Mouse (Mus musculus) C2C12 (cell line): ENCODE data around the gene Cd37.

Source experiments
- CEBPB ChIP-seq: IDR thresholded peaks from one replicate; pipeline ENCODE4 v1.6.1; 2011; ENCODE audit warnings: low read depth, mild to moderate bottlenecking, control low read depth, moderate library complexity
- CTCF ChIP-seq: IDR thresholded peaks from one replicate; pipeline ENCODE4 v1.5.1; 2011; ENCODE audit not compliant: control insufficient read depth, insufficient read depth, insufficient read length
- FOSL1 ChIP-seq: IDR thresholded peaks from one replicate; pipeline ENCODE4 v1.8.0; 2011; ENCODE audit warnings: mild to moderate bottlenecking, low read length; ENCODE audit not compliant: poor library complexity, insufficient read depth, severe bottlenecking
- MAX ChIP-seq: IDR thresholded peaks from one replicate; pipeline ENCODE4 v1.6.1; 2011; ENCODE audit warnings: mild to moderate bottlenecking, control low read depth
- MYOG ChIP-seq: IDR thresholded peaks from one replicate; pipeline ENCODE4 v1.6.1; 2011; ENCODE audit not compliant: control insufficient read depth, insufficient read length; ENCODE audit errors: extremely low read depth
- USF1 ChIP-seq: IDR thresholded peaks from one replicate; pipeline ENCODE4 v1.6.1; 2011; ENCODE audit warnings: low read depth, mild to moderate bottlenecking, control low read depth, moderate library complexity

DNA sequence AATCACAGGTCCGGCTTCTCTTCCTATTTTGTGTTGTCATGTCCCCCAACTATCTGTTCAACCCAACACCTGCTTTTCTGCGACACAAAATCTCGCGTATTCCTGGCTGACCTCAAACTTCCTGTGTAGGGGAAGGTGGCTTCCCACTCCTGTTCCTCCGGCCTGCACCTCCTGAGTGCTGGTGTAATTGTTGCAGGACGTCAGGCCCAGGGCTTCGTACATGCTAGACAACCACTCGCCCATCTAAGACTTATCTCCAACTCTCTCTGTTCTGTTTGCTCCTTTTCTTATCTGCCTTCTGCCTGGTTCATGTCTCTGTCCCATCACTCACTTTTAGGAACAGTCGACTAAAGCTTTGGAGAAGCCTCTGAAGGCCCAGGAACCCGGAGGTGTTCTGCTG lies 27.8 kb downstream of the Cd37 start:
- no peak for TF ChIP-seq MAX
- no peak for TF ChIP-seq CTCF
- no peak for TF ChIP-seq USF1
- TF ChIP-seq MYOG: no peak
- no peak for TF ChIP-seq CEBPB
- no peak for TF ChIP-seq FOSL1
